Comparison of ENCODE assay signal across 8 mouse cellular contexts in the genomic region with DNA sequence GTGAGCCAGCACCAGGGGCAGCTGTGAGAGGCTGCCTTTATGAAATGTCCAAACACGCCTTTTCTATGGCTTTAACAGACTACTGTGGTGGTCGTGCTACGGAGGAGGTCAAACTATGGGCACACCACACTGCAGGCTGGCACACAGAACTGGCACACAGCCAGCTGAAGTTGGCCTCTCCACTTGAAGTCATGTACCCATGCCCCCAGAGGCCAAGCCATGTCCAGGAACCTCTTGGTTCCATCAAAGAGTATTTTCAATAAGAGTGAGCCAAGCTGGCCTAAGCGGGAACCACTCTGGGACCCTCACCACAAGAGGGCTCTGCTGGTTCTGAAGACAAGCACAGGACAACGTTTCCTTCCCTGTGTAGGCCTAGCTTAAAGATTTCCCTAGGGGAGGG. TPM values are rescaled to one million over a fixed set of nuclear protein-coding genes. Genes with fewer than 3 reads are reported as not detected.
A peak's percentile ranks its signal among the peaks of the same experiment; 100 is the strongest.
DNase-seq lines count a peak whose midpoint lies in the region; ATAC-seq lines count a peak whose summit lies in the region.

No protein-coding gene starts in this region.

- H3K27ac ChIP-seq in hindbrain, embryonic 10.5 days: 0 out of 2 replicates have a peak overlapping the region, but pooled peaks have one; percentile 2
- H3K27ac ChIP-seq in limb, embryonic 15.5 days: peak overlapping the region; percentile 61

- H3K4me1 ChIP-seq in hindbrain, embryonic 10.5 days (replicated peaks): 0 out of 2 replicates have a peak, but pooled peaks cover 6% of the 10 kb centered on the region
- peaks cover 16% of the 10 kb centered on the region for H3K4me1 ChIP-seq in limb, embryonic 15.5 days

- WGBS in hindbrain, embryonic 10.5 days: 67% methylated on average over 5 of the region's 5 CpGs
- WGBS in limb, embryonic 15.5 days: 48% methylated on average over 5 of the region's 5 CpGs

- no peaks in the 10 kb centered on the region for H3K36me3 ChIP-seq in hindbrain, embryonic 10.5 days
- H3K36me3 ChIP-seq in limb, embryonic 15.5 days: no peaks in the 10 kb centered on the region

- no peak overlapping the region for H3K4me3 ChIP-seq in hindbrain, embryonic 10.5 days
- no peak overlapping the region for H3K4me3 ChIP-seq in limb, embryonic 15.5 days

- H3K9ac ChIP-seq in limb, embryonic 15.5 days: no peak overlapping the region

- H3K4me2 ChIP-seq in limb, embryonic 15.5 days: no peak overlapping the region

- no peak for ATAC-seq in limb, embryonic 15.5 days (ENCODE audit: insufficient number of reproducible peaks, low FRiP score, low TSS enrichment, low read depth)
- ATAC-seq in CD4-positive, CD25-positive, alpha-beta regulatory T cell, adult 4 months: no peak

- no peaks in the 10 kb centered on the region for H3K9me3 ChIP-seq in hindbrain, embryonic 10.5 days
- no peaks in the 10 kb centered on the region for H3K9me3 ChIP-seq in limb, embryonic 15.5 days

- no peaks in the 10 kb centered on the region for H3K27me3 ChIP-seq in hindbrain, embryonic 10.5 days (ENCODE audit: insufficient read depth, poor library complexity, severe bottlenecking)
- H3K27me3 ChIP-seq in limb, embryonic 15.5 days: no peaks in the 10 kb centered on the region

- peak; percentile 49 to 54 for DNase-seq in cerebellum, postnatal 10 days
- no peak for DNase-seq in cerebellum, adult 11-12 months
- peak; percentile 35 for DNase-seq in R1 (ENCODE audit: low read depth, low spot score)
- DNase-seq in hindbrain, embryonic 10.5 days (ENCODE audit: low spot score): no peak
- DNase-seq in frontal cortex, postnatal 36 days (ENCODE audit: low spot score in 2 of 2): no peak
- DNase-seq in c-Kit-positive CD71-positive TER-119-positive erythroid progenitor cells, embryonic 14.5 days (ENCODE audit: low spot score): no peak

RNA-seq across cellular contexts. Expression of a gene that starts 49.7 kb away (rescaled TPM):
- polyA plus RNA-seq in hindbrain, embryonic 10.5 days (2016; fragmentation: Nextera tagmentation; extraction: Ambion mirVana): 10.0 and 10.1 TPM in 2 replicates
- polyA plus RNA-seq in limb, embryonic 15.5 days (2015; fragmentation: Nextera tagmentation; extraction: Ambion mirVana): 9.4 and 11.9 TPM in 2 replicates
- under 1 TPM; 0.24 to 0.31 TPM for polyA plus RNA-seq in CD4-positive, CD25-positive, alpha-beta regulatory T cell, adult 4 months (2017; shearing (Covaris generic))

Comparison
In these comparisons a context has a peak if more than half of its experiments do, and no peak if none do; other contexts are left out.
1. DNase-seq: peak in cerebellum, postnatal 10 days (2 of 2) and R1 (single experiment); none in cerebellum, adult 11-12 months (single experiment), hindbrain, embryonic 10.5 days (single experiment), frontal cortex, postnatal 36 days (0 of 2) and c-Kit-positive CD71-positive TER-119-positive erythroid progenitor cells, embryonic 14.5 days (single experiment).